Mouse (Mus musculus): Measurements from ENCODE around the gene Sec24c. TPM values are rescaled to one million over a fixed set of nuclear protein-coding genes. Genes with fewer than 3 reads are reported as not detected.
A peak's percentile ranks its signal among the peaks of the same experiment; 100 is the strongest.

Gene Sec24c
- polyA plus RNA-seq, 1 experiment from 2014 or later, result 51.0 TPM

DNA sequence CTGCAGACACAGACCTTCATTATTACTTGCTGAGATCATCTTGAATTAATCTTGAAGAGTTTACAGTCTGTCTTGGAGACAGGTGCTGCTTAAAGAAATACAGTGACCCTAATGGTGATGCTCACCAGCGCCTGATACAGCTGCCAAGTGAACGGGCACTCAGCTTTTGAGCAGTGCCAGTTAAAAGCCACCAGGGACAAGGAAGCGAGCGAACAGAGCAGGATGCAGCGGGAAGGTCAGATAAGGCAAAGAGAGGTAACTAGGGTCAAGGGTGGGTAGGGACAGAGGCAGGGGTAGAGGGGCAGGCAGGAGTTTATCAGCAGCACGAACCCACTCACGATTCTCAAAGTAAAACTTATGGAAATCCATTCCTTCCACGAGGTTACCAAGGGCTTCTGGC lies 64.4 kb downstream of the Sec24c start:
- no peak overlapping the region for H3K27ac ChIP-seq (ENCODE audit: low read depth, low read length)
- 81% methylated on average over 8 of the region's 8 CpGs for WGBS
- no peak for TF ChIP-seq CTCF (IDR thresholded peaks at IDR 0.05; ENCODE audit: low read depth)

DNA sequence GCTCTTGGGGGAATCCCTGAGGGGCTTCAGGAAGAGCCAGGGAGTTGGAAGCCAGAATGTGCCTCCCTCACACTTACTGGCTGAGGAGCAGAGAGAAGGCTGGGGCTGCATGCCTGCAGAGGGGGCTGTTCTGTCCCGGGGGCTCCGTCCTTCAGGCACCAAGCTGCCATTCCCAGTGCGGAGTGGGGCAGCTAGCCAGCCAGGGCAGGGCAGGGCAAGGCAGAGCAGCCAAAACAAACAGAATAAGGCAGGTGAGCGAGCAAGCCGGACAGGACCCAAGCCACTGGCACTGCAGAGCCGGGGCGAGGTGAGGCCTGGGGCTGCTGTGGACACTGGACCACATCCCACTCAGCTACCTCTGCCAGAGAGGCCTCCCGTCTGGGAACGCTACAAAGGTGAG lies 67.2 kb downstream of the Sec24c start:
- ATAC-seq, result no peak
- H3K9ac ChIP-seq (ENCODE audit: low read depth, low read length), result no peak overlapping the region

More for the DNA sequence above, 64.4 kb downstream of the Sec24c start:
- H3K4me1 ChIP-seq (replicated peaks; ENCODE audit: control insufficient read depth, insufficient read depth, low read length), result peaks cover under 1% of the 10 kb centered on the region; the same call in 1 of the 2 replicates
- H3K27me3 ChIP-seq (replicated peaks; ENCODE audit: control insufficient read depth, insufficient read depth, low read length), result no peaks in the 10 kb centered on the region
- H3K4me3 ChIP-seq (ENCODE audit: low read depth, low read length), result no peak overlapping the region
- no peak overlapping the region for H3K4me2 ChIP-seq (replicated peaks; ENCODE audit: low read depth)
- ATAC-seq, result no peak
- H3K9ac ChIP-seq (ENCODE audit: low read depth, low read length), result no peak overlapping the region
- peaks cover 53% of the 10 kb centered on the region for H3K36me3 ChIP-seq (ENCODE audit: control insufficient read depth, insufficient read depth)
- no peaks in the 10 kb centered on the region for H3K9me3 ChIP-seq (ENCODE audit: control insufficient read depth)

GRCm38 (mm10) chr14:20743614-20744013 lies 69.5 kb downstream of the Sec24c start:
- Histone ChIP-seq H3K4me2 (replicated peaks; ENCODE audit: low read depth) (no peak overlapping the region), H3K9me3 (ENCODE audit: control insufficient read depth) (no peaks in the 10 kb centered on the region), H3K4me1 (replicated peaks; ENCODE audit: control insufficient read depth, insufficient read depth, low read length) (no peaks in the 10 kb centered on the region), H3K9ac (ENCODE audit: low read depth, low read length) (no peak overlapping the region), H3K4me3 (ENCODE audit: low read depth, low read length) (no peak overlapping the region), H3K27me3 (replicated peaks; ENCODE audit: control insufficient read depth, insufficient read depth, low read length) (no peaks in the 10 kb centered on the region), H3K27ac (ENCODE audit: low read depth, low read length) (no peak overlapping the region), H3K36me3 (ENCODE audit: control insufficient read depth, insufficient read depth) (peaks cover 65% of the 10 kb centered on the region)
- ATAC-seq, result no peak
- TF ChIP-seq CTCF (IDR thresholded peaks at IDR 0.05; ENCODE audit: low read depth), result peak; percentile 36
- 65% methylated on average over 3 of the region's 3 CpGs for whole genome bisulfite sequencing

More for the DNA sequence above, 67.2 kb downstream of the Sec24c start:
- H3K4me1 ChIP-seq (replicated peaks; ENCODE audit: control insufficient read depth, insufficient read depth, low read length), result no peaks in the 10 kb centered on the region
- WGBS, result 77% methylated on average over 9 of the region's 9 CpGs
- no peak overlapping the region for H3K4me2 ChIP-seq (replicated peaks; ENCODE audit: low read depth)
- no peak for TF ChIP-seq CTCF (IDR thresholded peaks at IDR 0.05; ENCODE audit: low read depth)
- no peaks in the 10 kb centered on the region for H3K27me3 ChIP-seq (replicated peaks; ENCODE audit: control insufficient read depth, insufficient read depth, low read length)
- H3K4me3 ChIP-seq (ENCODE audit: low read depth, low read length), result no peak overlapping the region
- no peaks in the 10 kb centered on the region for H3K9me3 ChIP-seq (ENCODE audit: control insufficient read depth)
- no peak overlapping the region for H3K27ac ChIP-seq (ENCODE audit: low read depth, low read length)
- peaks cover 70% of the 10 kb centered on the region for H3K36me3 ChIP-seq (ENCODE audit: control insufficient read depth, insufficient read depth)

Small RNAs within 50 kb of the gene (microRNA-seq; reads per million reads assigned to microRNA genes)
- gene Mir6946, result 1.4 reads per million

Other genes starting within 250 kb of the Sec24c start
- gene Cfap70, start 222.1 kb upstream of the Sec24c start, polyA plus RNA-seq (2015; fragmentation: Nextera tagmentation; extraction: Ambion mirVana), result not detected in 2 replicates
- 33.6 and 37.8 TPM in 2 replicates for gene Anxa7, start 194.2 kb upstream of the Sec24c start, polyA plus RNA-seq (2015; fragmentation: Nextera tagmentation; extraction: Ambion mirVana)
- 0.21 and 0.26 TPM in 2 replicates for gene Mss51, start 177.4 kb upstream of the Sec24c start, polyA plus RNA-seq (2015; fragmentation: Nextera tagmentation; extraction: Ambion mirVana)
- gene Ppp3cb, start 127.7 kb upstream of the Sec24c start, polyA plus RNA-seq (2015; fragmentation: Nextera tagmentation; extraction: Ambion mirVana), result 24.2 and 24.4 TPM in 2 replicates
- gene Usp54, start 33.2 kb upstream of the Sec24c start, polyA plus RNA-seq (2015; fragmentation: Nextera tagmentation; extraction: Ambion mirVana), result 2.2 and 2.6 TPM in 2 replicates
- gene Myoz1, start 17.8 kb upstream of the Sec24c start, polyA plus RNA-seq (2015; fragmentation: Nextera tagmentation; extraction: Ambion mirVana), result not detected in 2 replicates
- 0.23 and 0.27 TPM in 2 replicates for gene Synpo2l, start 6.0 kb upstream of the Sec24c start, polyA plus RNA-seq (2015; fragmentation: Nextera tagmentation; extraction: Ambion mirVana)
- 7.4 and 8.4 TPM in 2 replicates for gene Fut11, start 20.7 kb downstream of the Sec24c start, polyA plus RNA-seq (2015; fragmentation: Nextera tagmentation; extraction: Ambion mirVana)
- gene Chchd1, start 28.7 kb downstream of the Sec24c start, polyA plus RNA-seq (2015; fragmentation: Nextera tagmentation; extraction: Ambion mirVana), result 143 and 150 TPM in 2 replicates
- 15.0 and 19.0 TPM in 2 replicates for gene Zswim8, start 33.2 kb downstream of the Sec24c start, polyA plus RNA-seq (2015; fragmentation: Nextera tagmentation; extraction: Ambion mirVana)
- 9.8 and 12.4 TPM in 2 replicates for gene Ndst2, start 60.3 kb downstream of the Sec24c start, polyA plus RNA-seq (2015; fragmentation: Nextera tagmentation; extraction: Ambion mirVana)
- 27.6 and 37.7 TPM in 2 replicates for gene Camk2g, start 119.8 kb downstream of the Sec24c start, polyA plus RNA-seq (2015; fragmentation: Nextera tagmentation; extraction: Ambion mirVana)
- 2.7 and 3.8 TPM in 2 replicates for gene Plau, start 162.4 kb downstream of the Sec24c start, polyA plus RNA-seq (2015; fragmentation: Nextera tagmentation; extraction: Ambion mirVana)